Mouse (Mus musculus): ENCODE results near the gene Slc9a3r1.

DNA sequence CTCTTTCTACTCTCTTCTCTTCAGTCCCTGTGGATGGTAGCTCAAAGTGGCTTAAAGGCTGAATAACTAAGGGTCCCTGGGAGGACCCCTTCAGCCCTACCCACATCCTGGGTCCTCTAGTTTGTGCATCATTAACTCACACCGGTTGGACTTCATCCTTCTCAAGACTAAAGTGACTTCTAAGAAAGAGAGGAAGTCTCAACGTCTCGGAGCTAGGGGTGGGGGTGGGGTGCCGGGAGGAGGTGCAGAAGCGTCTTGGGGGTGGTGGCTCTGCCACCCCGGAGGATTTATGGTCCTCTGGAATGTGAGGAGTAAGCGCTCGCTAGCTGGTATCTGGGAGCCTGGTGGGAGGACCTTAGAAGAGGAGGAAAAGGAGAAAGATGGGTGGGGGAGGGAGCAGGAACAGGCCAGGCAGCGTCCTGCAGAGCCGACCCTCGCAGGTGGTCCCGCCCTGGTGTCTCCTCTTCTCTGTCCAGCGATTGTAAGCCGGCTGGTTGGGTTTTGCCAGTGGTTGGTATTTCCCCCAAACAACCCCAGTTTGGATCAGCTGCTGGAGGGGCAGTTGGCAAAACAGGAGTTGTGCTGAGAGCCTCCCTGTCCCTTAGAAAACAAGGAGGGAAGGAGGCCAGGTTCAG is 1.3 kb downstream of the Slc9a3r1 start:
- TF ChIP-seq CTCF (IDR thresholded peaks at IDR 0.05; ENCODE audit: extremely low read depth, insufficient read depth, low read length) (no peak), POLR2A (IDR thresholded peaks at IDR 0.05; ENCODE audit: extremely low read depth, insufficient read depth, low read length) (no peak)

Measured in cortical plate, adult 2 months (tissue).